Mouse (Mus musculus): ENCODE measurements at regions not wholly inside any gene's neighbourhood (a gene's known extent, or its start where the extent isn't known, plus 50 kb on each side); places are given as distances from the start of the nearest gene placed in this dataset.

DNA sequence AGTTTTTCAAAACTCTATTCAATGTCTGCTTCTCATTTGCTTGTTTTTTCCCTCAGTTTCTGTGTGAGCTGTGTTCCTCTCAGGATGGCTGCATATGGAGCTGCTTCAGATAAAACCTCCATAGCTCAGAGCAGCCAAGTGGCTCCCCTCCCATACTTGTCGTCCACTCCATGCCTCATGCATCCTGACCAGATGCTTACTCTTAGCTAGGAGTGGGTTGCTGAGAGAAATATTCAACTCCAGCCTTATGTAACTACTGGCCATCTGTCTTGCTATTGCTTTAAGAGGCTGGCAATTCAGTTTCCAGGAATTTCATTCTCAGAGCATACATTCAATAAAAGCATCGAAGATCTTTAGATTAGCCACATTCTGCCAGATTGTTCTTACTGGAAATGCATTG lies 907.1 kb upstream of the Slc10a2 start:
- TF ChIP-seq CTCF (IDR thresholded peaks at IDR 0.05; ENCODE audit: borderline replicate concordance, insufficient read depth, low read length) (no peak), POLR2A (IDR thresholded peaks at IDR 0.05; ENCODE audit: low read depth, low read length) (no peak)

All from embryonic fibroblast, embryonic 13.5 days (primary cell).